Mouse (Mus musculus) kidney, postnatal 14 days (tissue): ENCODE measurements around the gene Dgcr6.
A peak's percentile ranks its signal among the peaks of the same experiment; 100 is the strongest.
"Not testable (repeated sequence)": the region's sequence is repeated elsewhere in the genome, so short reads cannot be mapped to it uniquely, and the experiment has no call there.

Experiments used
- DNase-seq: peaks from one replicate; pipeline ENCODE4 v3.0.0; 2022; ENCODE audit warnings: mixed read lengths

The Dgcr6 gene

GRCm38 (mm10) chr16:18052731-18053202, at the start of gene Dgcr6:
Gene Dgcr6 (plus strand): TSS chr16:18052860.
- peak; percentile 85 for DNase-seq

DNA sequence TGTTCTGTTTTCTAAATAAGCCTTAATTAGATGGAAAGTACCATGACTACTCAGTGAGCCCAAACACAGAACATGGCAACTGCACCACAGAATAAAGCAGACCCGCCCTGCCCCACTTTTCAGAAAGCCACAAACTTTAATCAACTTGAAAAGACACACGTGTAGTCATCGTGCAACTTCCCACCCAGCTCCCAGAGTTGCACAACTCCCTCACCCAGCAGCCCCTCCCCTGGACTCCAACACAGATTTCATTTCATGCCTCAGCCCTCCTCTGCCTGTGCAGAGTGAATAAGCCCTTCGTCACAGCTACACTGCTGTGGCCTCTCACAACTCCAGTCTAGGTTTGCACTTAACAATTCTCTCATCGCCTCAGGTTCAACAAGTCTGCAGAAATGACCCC, 48.1 kb upstream of the Dgcr6 start:
- no peak for DNase-seq

GRCm38 (mm10) chr16:18007083-18007482, 45.6 kb upstream of the Dgcr6 start:
- DNase-seq, result no peak

DNA sequence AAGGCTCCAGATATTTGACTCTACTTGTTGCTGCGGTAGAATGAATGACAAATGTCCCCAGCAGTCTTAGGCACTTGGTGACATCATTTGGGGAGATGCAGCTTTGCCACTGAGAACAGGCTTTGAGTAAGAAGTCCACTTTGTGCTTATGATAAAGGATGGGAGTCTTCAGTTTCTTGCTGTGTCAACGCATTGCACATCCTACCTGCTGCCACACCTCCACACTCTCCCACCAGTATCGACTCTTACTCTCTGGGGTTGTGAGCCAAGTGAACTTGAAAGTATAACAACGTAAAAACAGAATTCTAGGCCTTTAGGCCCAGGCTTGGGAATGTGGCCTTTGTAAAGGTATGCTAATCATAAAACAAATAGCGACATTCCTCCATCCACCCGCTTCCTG, 41.6 kb upstream of the Dgcr6 start:
- DNase-seq, result no peak

DNA sequence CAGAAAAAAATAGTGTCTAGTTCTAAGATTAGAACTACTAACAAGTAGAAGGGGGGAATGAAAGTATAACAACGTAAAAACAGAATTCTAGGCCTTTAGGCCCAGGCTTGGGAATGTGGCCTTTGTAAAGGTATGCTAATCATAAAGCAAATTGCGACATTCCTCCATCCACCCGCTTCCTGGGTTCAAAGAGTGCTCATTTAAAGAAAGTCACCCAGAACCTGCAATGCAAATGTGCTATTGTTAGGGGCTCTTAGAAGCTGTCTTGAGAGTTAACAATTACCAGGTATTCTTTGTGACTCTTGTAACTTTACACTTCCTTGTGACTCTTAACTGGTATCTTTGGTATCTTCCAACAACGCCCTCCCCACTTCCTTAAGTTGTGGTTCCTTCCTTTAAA, 36.2 kb upstream of the Dgcr6 start:
- not testable (repeated sequence) for DNase-seq

GRCm38 (mm10) chr16:18022780-18023557, 29.7 kb upstream of the Dgcr6 start:
- DNase-seq, result no peak

DNA sequence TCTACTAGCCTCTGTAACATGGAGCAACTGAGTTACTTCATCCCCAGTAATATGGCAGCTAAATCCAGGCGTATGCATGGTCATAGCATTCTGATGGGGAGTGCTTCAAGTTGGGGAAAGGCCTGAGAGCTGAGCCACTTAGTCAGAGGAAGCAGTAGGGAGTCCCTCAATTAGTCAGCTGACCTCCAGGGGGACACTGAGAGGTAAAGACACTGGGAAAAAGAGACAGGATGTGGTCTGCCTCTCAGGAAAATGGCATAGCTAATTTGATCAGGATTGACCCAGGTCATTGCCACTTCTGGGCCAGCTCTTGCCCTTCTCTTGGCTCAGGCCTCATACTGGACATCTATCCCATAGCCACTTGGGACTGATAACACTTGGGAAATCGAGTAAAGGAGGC, 25.3 kb upstream of the Dgcr6 start:
- no peak for DNase-seq

- DNase-seq, result peak; percentile 58
Measured at GRCm38 (mm10) chr16:18031752-18032151, 20.9 kb upstream of the Dgcr6 start.

DNA sequence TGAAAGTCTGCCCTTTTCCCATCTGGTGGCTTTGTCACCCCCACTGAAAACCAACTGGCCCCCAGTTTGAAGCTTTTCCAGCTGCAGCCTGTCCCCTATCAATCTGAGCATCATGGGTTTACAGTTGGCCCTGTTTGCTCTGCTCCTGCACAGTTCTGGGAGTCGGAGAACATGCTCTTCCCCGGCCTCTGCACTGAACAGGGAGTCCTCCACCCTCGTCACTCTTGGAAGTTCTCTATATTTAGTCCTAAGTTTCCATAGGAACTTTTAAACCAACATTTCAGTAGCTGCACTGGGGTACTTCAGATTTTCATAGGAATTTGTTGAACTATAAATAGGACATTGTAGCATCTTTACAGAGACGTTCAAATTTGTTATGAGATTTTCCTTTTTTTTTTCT, 19.4 kb upstream of the Dgcr6 start:
- DNase-seq, result no peak

DNA sequence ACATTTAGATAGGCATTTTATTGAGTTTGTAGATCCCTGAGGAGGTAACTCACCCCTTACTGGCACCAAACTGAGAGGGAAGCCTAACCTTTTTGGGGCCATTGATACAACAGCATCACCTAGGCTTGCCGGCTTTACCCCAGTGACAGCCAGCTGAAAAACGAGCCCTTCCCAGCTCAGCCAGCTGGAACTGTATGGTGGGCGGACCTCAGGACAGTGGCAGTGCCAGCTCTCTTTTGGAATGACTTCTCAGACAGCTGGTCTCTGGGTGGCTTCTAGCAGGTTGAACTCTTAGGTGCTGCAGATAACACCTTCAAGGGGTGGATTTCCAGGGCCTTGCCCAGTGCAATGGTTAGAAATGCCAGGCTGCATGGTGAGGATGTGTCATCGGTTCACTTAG, 18.4 kb upstream of the Dgcr6 start:
- no peak for DNase-seq

- DNase-seq, result peak; percentile 61
Measured at GRCm38 (mm10) chr16:18036425-18036955, 16.2 kb upstream of the Dgcr6 start.

DNA sequence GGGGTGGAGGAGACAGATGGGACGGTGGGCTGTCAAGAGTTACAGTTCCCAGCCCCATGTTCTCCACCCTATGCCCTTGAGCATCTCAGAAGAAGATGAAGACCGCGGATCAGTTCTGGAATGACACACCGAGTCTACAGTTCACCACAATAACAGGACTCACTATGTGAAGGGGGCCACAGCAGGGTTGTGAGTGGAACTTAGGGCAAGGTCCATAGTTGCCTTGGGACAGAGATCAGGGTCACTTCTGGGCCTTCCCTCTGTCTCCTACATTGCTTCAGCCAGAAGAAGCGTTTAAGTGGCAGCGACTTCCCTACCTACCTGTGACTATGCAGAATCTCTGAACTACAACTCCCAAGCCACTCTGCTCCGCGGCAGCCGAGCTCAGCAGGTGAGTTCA, 15.6 kb upstream of the Dgcr6 start:
- no peak for DNase-seq

- peak; percentile 37 for DNase-seq
Measured at GRCm38 (mm10) chr16:18044991-18045390, 7.7 kb upstream of the Dgcr6 start.

GRCm38 (mm10) chr16:18047660-18048059, 5.0 kb upstream of the Dgcr6 start:
- DNase-seq, result peak; percentile 60

- DNase-seq, result no peak
Measured at GRCm38 (mm10) chr16:18048071-18048470, 4.6 kb upstream of the Dgcr6 start.

DNA sequence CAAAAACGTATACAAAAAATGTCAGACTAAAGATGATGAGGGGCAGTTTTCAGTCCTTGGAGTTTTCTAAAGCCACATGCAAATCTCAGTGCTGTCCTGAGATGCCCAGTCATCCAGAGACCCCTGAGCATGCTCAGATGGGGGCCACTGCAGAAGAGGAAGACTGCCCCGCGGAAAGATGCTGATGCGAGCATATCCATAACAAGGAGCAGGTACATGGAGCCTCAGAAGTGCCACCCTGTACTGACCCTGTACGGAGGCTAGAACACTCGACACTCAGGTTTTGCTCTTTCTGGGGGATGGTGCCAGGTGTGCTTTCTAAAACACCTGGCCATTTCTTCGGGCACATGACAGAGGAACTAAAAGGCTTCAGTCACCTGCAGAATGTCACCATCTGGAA, 338 bp upstream of the Dgcr6 start:
- DNase-seq, result no peak

DNA sequence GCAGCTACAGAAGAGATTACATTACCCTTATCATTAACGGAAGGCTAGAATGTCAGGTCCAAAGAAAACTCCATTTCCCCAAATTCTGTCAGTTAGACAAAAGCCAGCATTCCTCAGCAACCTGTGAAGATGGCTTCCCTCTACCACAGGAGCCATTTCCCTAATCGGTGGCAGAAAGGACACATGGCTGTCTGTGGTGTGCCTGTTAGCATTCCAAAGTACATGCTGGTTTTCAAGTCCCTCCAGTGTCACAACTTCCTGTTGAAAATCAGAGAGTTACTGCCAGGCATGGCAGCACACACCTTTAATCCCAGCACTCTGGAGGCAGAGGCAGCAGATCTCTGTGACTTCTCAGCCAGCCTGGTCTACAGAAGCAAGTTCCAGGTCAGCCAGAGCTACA, 3.6 kb downstream of the Dgcr6 start:
- DNase-seq, result no peak

- DNase-seq, result no peak
Measured at GRCm38 (mm10) chr16:18058331-18058731, 5.7 kb downstream of the Dgcr6 start.

- no peak for DNase-seq
Measured at GRCm38 (mm10) chr16:18059243-18059642, 6.6 kb downstream of the Dgcr6 start.

- no peak for DNase-seq
Measured at GRCm38 (mm10) chr16:18061201-18061600, 8.5 kb downstream of the Dgcr6 start.

DNA sequence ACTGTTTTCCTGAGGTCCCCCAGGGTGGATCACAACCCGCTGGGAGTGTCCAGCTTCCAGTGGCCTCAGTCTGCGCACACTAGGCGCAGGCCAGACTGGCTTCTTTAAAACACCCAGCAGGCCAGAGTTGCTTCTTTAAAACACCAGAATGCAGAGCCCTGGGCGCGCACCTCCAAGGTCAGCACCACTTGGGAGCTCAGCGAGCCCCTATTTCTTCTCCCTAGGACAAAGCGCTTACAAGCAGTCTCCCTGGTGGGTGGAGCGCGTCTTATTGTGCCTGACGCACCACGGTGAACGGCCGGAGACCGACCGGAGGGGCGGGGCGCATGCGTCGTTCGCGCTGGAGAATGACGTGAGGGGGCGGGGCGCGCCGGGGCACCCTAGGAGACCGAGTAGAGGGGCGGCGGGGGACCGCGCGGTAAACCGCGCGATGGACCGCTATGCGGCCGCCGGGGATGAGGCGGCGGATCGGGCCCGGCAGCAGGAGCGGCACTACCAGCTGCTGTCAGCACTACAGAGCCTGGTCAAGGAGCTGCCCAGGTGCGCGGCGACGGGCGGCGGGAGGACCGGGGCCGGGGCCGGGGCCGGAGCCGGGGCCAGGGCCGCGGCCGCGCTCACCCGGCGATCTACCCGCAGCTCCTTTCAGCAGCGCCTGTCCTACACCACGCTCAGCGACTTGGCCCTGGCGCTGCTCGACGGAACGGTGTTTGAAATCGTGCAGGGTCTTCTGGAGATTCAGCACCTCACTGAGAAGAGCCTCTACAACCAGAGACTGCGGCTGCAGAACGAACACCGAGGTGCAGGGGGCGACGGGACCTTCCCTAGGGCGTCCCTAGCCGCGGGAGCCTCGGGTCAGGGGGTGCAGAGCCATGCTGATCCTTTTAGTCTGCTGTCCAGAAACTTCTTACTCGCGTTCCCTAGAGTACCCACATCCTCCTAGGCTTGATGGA, 13.7 kb downstream of the Dgcr6 start:
- DNase-seq, result peak; percentile 96

- no peak for DNase-seq
Measured at GRCm38 (mm10) chr16:18068653-18069376, 16.2 kb downstream of the Dgcr6 start.

DNA sequence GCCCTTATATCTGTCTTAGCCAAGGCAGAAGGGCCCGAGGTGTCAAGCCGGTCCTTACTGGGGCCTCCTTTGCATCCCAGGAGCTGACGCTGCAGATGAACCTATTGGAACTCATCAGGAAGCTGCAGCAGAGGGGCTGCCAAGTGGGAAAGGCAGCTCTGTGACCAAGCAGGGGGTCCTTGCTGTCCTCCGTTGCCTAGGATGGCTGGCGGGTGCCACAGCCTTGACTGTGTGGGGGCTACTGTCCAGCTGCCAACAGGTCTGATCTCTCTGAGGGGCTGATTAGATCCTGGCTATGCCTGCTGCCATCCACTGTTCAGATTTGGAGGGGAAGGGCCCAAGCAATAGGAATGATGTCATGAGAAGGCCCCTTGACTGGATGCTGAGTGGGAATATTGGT, 18.1 kb downstream of the Dgcr6 start:
- DNase-seq, result no peak
